Mouse (Mus musculus) embryonic stem cell, embryonic (primary cell): ENCODE measurements around the gene Afmid.

ENCODE experiments used
- CTCF ChIA-PET, 4 experiments: fragments of 300-600 bp in 2 of 4; fragments of 350-600 bp in 2 of 4; sonication (Branson Sonifier 250); formaldehyde crosslinking; loops; one replicate each; lab custom pipeline; 2022; ENCODE audit warnings: inconsistent platforms in 2 of 4; lab: Charles Lee
- POLR2A ChIA-PET, 4 experiments: fragments of 300-600 bp in 2 of 4; fragments of 350-600 bp in 2 of 4; sonication (Branson Sonifier 250); formaldehyde crosslinking; loops; one replicate each; lab custom pipeline; 2022; ENCODE audit warnings: antibody characterized with exemption in 4 of 4, inconsistent platforms in 1 of 4; lab: Charles Lee

Gene Afmid

GRCm38 (mm10) chr11:117786294-117786693 lies 39.4 kb upstream of the Afmid start:
- ChIA-PET POLR2A (interaction anchor here in 3 of 4 experiments (0.6 to 1.5 kb wide), 4 partner anchors 16 to 46 kb away, joined by 3 to 4 read pairs (median 4); no protein-coding TSS in a partner anchor), CTCF (interaction anchor here in 3 of 4 experiments (0.6 to 1.4 kb wide), 7 partner anchors 20 to 401 kb away, joined by 3 to 5 read pairs (median 3); no protein-coding TSS in a partner anchor)

- ChIA-PET POLR2A (interaction anchor here in 2 of 4 experiments (0.7 to 2.8 kb wide), 3 partner anchors 8 to 40 kb away, joined by 8 to 20 read pairs (median 8); partner anchors contain the start of gene Tmc8 (in 1 of the 2)), CTCF (interaction anchor here in 2 of 4 experiments (0.6 to 1.0 kb wide), 4 partner anchors 45 to 453 kb away, joined by 3 to 9 read pairs (median 7); no protein-coding TSS in a partner anchor)
Observed at GRCm38 (mm10) chr11:117788481-117788880, 37.2 kb upstream of the Afmid start.

DNA sequence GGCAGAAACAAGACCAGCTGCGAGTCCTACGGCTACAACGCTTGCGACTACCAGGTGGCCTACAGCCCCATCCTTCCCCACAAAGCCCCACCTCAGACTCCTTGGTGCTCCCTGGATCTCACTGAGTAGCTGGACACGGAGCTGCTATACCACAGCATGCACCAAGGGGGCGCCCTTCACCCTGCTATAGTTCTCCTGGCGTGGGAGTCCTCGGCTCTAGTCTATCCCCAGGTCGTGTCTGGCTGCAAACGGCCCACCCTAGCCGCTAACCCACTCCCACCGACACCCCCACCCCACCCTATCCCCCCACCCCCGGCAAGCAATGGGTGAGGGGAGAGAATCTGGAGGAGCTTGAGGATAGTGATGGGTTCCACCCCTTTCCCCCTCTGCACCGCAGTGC lies 35.4 kb upstream of the Afmid start:
- ChIA-PET POLR2A (interaction anchor here (0.6 to 3.3 kb wide), 43 partner anchors 8 to 1513 kb away, joined by 3 to 26 read pairs (median 4); partner anchors contain the start of genes Tmc8 (in 2 of the 4), Tmc6 (in 1 of the 4) and Tnrc6c (in 1 of the 4)), CTCF (interaction anchor here (0.5 to 4.6 kb wide), 120 partner anchors 8 to 1584 kb away, joined by 3 to 56 read pairs (median 4); partner anchors contain the start of genes Gm20708 (in 3 of the 4), Syngr2 (in 3 of the 4), Tmc6 (in 3 of the 4) and Tmc8 (in 3 of the 4))

GRCm38 (mm10) chr11:117790703-117791440 lies 34.9 kb upstream of the Afmid start:
- CTCF ChIA-PET = interaction anchor here (0.5 to 4.6 kb wide), 108 partner anchors 10 to 1583 kb away, joined by 3 to 56 read pairs (median 4); partner anchors contain the start of genes Gm20708 (in 3 of the 4), Syngr2 (in 3 of the 4), Afmid (in 2 of the 4) and Tk1 (in 2 of the 4)
- POLR2A ChIA-PET = interaction anchor here (0.5 to 3.3 kb wide), 41 partner anchors 9 to 1512 kb away, joined by 3 to 26 read pairs (median 4); partner anchors contain the start of genes Tmc8 (in 2 of the 4), Tmc6 (in 1 of the 4) and Tnrc6c (in 1 of the 4)

DNA sequence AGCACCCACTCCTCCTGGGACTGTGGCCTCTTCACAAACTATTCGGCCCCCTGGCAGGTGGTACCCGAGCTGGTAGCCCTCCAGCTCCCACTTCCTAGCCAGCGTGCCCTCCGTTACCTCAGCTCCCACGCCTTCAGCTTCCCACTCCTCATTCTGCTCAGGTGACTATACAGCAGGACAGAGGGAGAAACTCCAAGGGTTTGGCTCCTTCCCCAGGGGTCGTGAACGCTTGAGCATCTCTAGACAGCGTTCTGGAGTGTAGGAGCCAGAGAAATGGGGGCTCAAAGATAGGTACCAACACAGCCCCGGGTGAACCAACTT lies 34.3 kb upstream of the Afmid start:
- POLR2A ChIA-PET = interaction anchor here in 3 of 4 experiments (0.5 to 3.3 kb wide), 14 partner anchors 8 to 406 kb away, joined by 3 to 26 read pairs (median 5); partner anchors contain the start of genes Tmc6 (in 2 of the 3), Tmc8 (in 2 of the 3) and Tnrc6c (in 1 of the 3)
- CTCF ChIA-PET = interaction anchor here (0.5 to 4.6 kb wide), 27 partner anchors 10 to 422 kb away, joined by 3 to 56 read pairs (median 7); partner anchors contain the start of genes Afmid (in 2 of the 4), Tk1 (in 2 of the 4), Tmc6 (in 1 of the 4) and Tmc8 (in 1 of the 4)

- POLR2A ChIA-PET = interaction anchor here (0.6 to 3.3 kb wide), 15 partner anchors 9 to 489 kb away, joined by 3 to 26 read pairs (median 3); partner anchors contain the start of genes Tmc6 (in 2 of the 4), Tmc8 (in 2 of the 4), Gm20708 (in 1 of the 4) and Syngr2 (in 1 of the 4)
Observed at GRCm38 (mm10) chr11:117792281-117792888, 33.3 kb upstream of the Afmid start.

DNA sequence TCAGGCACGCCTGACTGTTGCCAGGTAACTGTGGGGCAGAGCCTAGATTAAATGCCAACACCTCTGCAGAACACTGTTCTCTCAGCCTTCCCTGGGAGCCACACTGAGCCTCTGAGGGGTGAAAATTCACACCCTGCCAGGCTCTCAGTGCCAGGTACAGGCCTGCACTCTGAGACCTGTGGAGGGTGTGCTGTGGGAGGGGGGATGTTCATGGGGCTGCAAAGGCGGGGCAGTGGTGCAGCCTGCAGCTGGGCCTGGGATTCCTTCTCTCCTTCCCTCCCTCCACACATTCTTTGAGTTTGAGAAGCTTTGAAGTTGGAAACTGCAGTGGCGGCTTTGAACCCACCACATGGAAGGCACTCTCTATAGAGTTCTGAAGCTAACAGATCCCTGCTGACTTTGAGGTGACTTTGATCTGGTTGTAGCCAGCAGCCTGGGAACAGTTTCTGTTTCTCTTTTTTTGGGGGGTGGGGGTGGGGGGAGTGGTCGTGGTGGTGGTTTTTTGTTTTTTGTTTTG lies 31.6 kb upstream of the Afmid start:
- CTCF ChIA-PET = interaction anchor here in 2 of 4 experiments (0.6 to 4.6 kb wide), 5 partner anchors 13 to 585 kb away, joined by 3 to 56 read pairs (median 4); partner anchors contain the start of genes Tmc6 (in 1 of the 2) and Tmc8 (in 1 of the 2)
- POLR2A ChIA-PET = interaction anchor here in 3 of 4 experiments (0.6 to 1.2 kb wide), 6 partner anchors 23 to 70 kb away, joined by 3 to 6 read pairs (median 4); no protein-coding TSS in a partner anchor

More at GRCm38 (mm10) chr11:117792281-117792888, 33.3 kb upstream of the Afmid start:
- CTCF ChIA-PET = interaction anchor here in 3 of 4 experiments (0.6 to 4.6 kb wide), 10 partner anchors 12 to 1262 kb away, joined by 3 to 56 read pairs (median 4); partner anchors contain the start of genes Afmid (in 1 of the 3), Sphk1 (in 1 of the 3), Tk1 (in 1 of the 3) and Tmc6 (in 1 of the 3)

- POLR2A ChIA-PET = interaction anchor here (0.6 to 3.3 kb wide), 8 partner anchors 9 to 52 kb away, joined by 3 to 9 read pairs (median 6); partner anchors contain the start of genes Afmid (in 1 of the 4), Birc5 (in 1 of the 4), Tk1 (in 1 of the 4) and Tmc6 (in 1 of the 4)
- CTCF ChIA-PET = interaction anchor here in 3 of 4 experiments (0.5 to 1.3 kb wide), 4 partner anchors 31 to 393 kb away, joined by 3 to 6 read pairs (median 4); no protein-coding TSS in a partner anchor
Observed at GRCm38 (mm10) chr11:117796954-117797353, 28.8 kb upstream of the Afmid start.

DNA sequence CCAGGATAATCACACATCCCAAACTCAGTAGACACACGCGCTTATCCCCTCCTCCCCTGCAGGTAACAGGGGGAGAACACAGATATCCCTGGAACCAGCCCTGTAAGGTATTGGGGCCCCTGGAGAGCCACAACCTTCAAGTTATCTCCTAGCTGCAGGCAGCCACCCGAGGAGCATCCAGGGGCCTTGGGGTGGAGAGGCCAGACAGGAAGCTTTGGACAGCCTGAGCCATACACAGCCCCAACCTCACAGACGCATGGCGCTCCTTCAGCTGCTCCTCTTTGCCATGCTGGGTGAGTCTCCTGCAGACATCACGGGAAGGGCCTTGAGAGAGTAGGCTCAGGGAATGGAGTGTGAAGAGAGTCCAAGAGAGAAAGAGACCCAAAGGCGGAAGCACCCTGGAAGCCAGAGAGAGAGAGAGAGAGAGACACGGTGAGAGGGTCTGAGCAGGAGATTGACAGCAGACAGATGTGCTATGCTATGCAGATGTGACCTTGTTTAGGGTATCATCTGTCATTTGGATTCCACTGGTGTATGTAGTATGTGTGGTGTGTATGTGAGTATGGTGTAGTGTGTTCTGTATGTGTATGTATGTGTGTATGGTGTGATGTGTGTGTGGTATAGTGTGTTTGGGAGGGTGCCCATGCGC lies 28.1 kb upstream of the Afmid start, which contains the start of gene 6030468B19Rik:
Gene 6030468B19Rik (plus strand): TSS at position 150 of the 649 bp plus-strand sequence.
- CTCF ChIA-PET = interaction anchor here in 2 of 4 experiments (0.5 to 1.3 kb wide), 3 partner anchors 35 to 394 kb away, joined by 3 to 6 read pairs (median 3); no protein-coding TSS in a partner anchor
- POLR2A ChIA-PET = interaction anchor here (0.6 to 3.3 kb wide), 7 partner anchors 17 to 51 kb away, joined by 3 to 9 read pairs (median 6); partner anchors contain the start of genes Afmid (in 1 of the 4), Birc5 (in 1 of the 4) and Tk1 (in 1 of the 4)

DNA sequence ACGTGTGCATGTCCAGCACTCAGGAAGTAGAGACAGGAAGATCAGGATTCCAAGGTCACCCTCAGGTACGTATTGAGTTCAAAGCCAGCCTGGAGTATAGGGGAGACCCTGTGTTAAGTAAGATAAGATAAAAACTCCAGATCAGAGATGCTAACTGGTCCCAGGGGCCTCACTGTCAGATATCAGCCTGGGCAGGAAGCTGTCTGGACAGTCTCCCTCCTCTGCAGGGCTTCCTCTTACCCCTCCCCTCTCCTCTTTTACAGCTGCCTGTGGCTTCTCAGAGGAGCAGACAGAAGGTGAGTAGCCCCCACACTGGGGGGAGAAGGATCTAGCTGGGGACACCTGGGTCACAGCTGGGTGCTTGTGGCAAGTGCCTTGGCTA lies 27.6 kb upstream of the Afmid start:
- CTCF ChIA-PET = interaction anchor here in 1 of 4 experiments (1.3 kb wide), 1 partner anchor 34 kb away, joined by 3 read pairs; no protein-coding TSS in a partner anchor
- POLR2A ChIA-PET = interaction anchor here in 2 of 4 experiments (1.0 to 3.3 kb wide), 5 partner anchors 20 to 143 kb away, joined by 3 to 9 read pairs (median 4); partner anchors contain the start of genes Afmid (in 1 of the 2) and Tk1 (in 1 of the 2)

DNA sequence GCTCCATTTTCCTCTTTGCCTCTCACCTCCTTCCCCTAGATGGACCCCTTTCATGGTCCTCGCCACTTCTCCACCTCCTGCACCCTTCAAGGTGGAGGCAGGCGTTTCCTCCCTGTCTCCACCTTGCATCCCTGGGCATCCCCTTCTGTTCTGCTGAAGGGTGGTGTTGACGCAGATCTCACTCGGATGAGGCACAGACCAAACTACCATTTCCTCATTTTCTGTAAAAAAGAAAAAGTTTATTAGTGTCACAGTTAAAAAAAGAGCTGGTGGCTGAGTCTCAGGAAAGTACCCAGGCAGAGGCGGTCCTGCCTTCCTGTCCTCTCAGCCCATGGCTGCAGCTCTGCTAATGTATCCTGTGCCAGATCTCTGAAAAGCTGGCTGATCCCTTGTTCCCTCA lies 26.6 kb upstream of the Afmid start:
- ChIA-PET CTCF (interaction anchor here in 1 of 4 experiments (0.6 kb wide), 1 partner anchor 236 kb away, joined by 5 read pairs; no protein-coding TSS in a partner anchor), POLR2A (interaction anchor here in 2 of 4 experiments (0.5 to 2.0 kb wide), 4 partner anchors 21 to 1311 kb away, joined by 3 to 7 read pairs (median 3); no protein-coding TSS in a partner anchor)

- ChIA-PET POLR2A (interaction anchor here in 1 of 4 experiments (2.0 kb wide), 1 partner anchor 20 kb away, joined by 7 read pairs; no protein-coding TSS in a partner anchor), CTCF (interaction anchor here in 1 of 4 experiments (0.7 kb wide), 1 partner anchor 622 kb away, joined by 3 read pairs; no protein-coding TSS in a partner anchor)
Observed at GRCm38 (mm10) chr11:117800038-117800437, 25.7 kb upstream of the Afmid start.

DNA sequence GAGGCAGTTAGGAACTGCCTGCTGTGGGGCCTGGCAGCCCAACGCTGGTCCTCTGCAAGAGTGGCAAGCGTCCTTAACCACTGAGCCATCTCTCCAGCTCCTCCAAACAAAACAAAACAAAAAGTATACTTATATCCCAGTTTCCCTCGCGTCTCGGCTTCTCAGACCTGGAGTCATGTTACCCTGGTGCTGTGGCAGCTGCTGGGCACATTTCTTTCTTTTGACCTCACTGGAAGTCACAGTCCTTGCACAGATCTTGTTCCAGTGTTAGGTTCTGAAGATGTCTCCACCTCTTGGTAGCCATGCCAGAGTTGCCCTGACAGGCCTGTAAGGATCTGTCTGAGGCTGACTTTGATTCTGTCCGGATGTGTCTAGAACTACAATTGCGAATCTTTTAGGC lies 24.1 kb upstream of the Afmid start:
- POLR2A ChIA-PET = interaction anchor here in 1 of 4 experiments (1.1 to 1.6 kb wide), 3 partner anchors 9 to 15 kb away, joined by 4 read pairs; no protein-coding TSS in a partner anchor

DNA sequence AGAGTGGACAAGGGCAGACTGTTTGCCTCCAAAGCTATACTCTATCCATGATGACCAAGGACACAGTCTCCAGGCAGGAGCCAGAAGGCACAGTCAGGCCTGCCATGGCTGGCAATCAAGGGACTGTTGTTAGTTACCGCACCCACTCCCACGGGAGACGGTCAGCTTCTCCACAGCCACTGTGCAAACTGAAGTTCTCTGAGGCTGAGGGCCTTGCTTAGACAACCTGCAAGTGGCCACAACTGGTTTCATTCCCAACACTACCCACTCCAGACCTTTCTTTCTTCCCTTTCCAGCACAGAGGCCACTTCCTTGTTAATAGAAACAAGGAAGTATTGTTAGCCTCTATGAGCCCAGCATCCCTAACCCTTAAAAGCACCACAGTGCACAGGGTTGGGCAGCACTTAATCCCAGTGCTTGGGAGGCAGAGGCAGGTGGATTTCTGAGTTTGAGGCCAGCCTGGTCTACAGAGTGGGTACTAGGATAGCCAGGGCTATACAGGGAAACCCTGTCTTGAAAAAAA lies 22.5 kb upstream of the Afmid start:
- ChIA-PET CTCF (interaction anchor here in 2 of 4 experiments (0.6 to 1.9 kb wide), 3 partner anchors 13 to 1165 kb away, joined by 3 to 5 read pairs (median 4); no protein-coding TSS in a partner anchor), POLR2A (interaction anchor here in 1 of 4 experiments (1.5 to 2.0 kb wide), 2 partner anchors 11 to 15 kb away, joined by 3 to 5 read pairs; no protein-coding TSS in a partner anchor)

More for the DNA sequence above, 24.1 kb upstream of the Afmid start:
- CTCF ChIA-PET = interaction anchor here (0.5 to 1.5 kb wide), 6 partner anchors 9 to 433 kb away, joined by 3 to 7 read pairs (median 3); no protein-coding TSS in a partner anchor

GRCm38 (mm10) chr11:117806781-117807180 lies 18.9 kb upstream of the Afmid start:
- POLR2A ChIA-PET = interaction anchor here in 2 of 4 experiments (0.5 to 1.9 kb wide), 5 partner anchors 12 to 152 kb away, joined by 3 to 4 read pairs (median 4); partner anchors contain the start of gene Tnrc6c (in 1 of the 2)
- CTCF ChIA-PET = interaction anchor here in 3 of 4 experiments (0.8 to 2.0 kb wide), 4 partner anchors 10 to 18 kb away, joined by 3 to 8 read pairs (median 4); no protein-coding TSS in a partner anchor
